Mouse (Mus musculus) lung, postnatal 4 days (tissue): ENCODE measurements around the gene Rcc2.

Experiments used
- DNase-seq, 2 experiments: peaks; one replicate each; pipeline ENCODE4 v3.0.0; 2021

Gene Rcc2

DNA sequence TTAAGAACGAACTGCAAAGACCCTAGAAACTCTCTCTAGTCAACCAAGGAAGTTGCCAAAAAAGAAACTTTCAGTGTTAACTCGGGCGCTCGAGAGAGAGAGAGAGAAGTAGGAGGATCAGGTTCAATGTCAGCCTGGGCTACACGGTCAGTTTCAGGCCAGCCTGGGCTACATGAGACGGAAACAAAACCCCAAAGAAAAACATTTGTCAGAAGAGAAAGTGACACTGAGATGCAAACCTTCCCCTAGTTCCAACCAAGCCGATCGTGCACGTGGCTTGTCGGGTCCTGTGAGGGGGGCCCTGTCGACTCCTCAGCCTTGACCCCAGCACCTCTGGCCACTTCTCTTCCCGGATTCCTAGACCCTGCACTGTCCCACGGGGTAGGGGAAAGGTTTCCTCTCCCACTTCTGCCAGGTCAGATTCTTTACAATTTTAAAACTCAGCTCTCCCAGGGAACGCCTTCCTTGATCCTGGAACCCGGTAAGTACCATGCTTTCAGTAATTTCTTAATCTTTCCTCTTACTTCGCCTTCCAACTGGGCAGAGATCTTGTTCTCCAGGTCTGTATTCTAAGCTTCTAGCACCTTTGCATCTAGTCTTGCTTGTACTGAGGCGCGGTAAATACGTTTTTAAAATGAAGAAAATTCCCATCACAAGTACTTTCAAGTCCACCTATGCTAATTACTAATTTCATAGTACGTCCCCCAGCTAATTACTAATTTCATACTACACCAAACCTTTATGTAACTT is at the start of gene Rcc2:
TSS of gene Rcc2 (plus strand) at position 273 of the 750 bp plus-strand sequence.
- DNase-seq, result no peak

DNA sequence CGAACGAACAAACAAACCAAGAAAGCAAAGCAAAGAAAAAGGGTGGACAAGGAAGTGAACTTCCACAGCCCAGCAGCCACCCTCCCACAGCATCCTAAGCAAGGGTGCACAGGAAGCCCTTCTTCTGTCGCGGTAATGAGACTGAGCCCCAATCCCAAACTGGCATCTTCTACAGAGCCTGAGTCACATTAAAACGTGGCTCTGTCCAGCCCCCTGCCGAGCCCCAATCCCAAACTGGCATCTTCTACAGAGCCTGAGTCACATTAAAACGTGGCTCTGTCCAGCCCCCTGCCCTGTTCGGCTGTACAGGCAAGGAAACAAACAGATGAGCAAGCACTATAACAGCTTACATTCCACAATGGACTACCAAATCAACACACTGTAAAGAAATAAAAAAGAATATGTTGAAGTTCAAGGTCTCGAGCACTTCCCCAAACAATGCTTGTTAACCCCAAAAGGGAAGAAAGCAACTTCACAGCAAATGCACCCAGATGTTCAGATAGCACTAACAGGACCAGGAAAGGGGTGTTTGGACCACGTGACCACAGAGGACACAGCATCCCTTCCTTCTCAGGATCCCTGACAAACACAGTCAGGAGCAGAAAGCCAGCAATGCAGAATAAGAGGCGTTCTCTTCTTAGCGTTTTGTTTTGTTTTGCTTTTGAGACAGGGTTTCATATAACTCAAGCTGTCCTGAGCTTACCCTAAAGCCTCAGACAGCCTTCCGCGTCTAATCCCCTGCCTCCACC is 46.3 kb upstream of the Rcc2 start:
- DNase-seq, result no peak

DNA sequence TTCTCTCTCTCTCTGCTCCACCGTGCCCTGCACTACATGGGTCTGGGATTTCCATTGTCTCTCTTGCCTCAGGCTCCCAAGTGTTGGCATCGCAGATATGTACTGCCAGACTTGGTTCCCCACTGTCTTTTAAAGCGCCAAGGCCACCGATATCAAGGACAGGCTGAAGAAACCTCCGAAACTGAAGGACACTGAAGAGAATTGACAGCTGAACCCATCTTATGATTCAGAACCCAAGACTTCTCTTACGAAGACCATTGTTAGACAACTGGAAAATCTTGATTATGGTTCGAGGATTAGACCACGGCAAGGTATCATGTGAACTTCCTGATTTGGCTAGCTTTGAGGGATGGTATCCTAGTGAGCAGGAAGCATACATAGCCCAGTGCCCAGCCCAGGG is 45.5 kb upstream of the Rcc2 start:
- DNase-seq, result no peak

DNA sequence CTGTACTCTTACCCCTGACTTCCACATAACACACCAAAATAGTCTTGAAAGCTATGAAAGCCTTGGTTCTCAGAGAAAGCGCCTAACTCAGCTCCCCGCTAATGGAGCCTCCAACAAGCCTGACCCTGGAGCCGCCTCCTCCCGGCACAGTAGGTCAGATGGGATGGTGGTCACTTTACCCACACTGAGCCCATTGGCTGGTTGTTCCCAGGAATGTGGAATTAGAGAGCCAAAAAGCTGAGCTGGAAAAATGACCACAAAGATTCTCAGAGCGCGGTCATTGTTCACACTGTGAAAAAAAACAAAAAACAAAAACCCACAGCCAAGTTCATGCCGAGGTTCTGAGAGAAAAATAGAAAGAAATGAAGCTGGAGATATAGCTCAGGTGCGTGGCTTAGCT is 43.8 kb upstream of the Rcc2 start:
- no peak for DNase-seq

DNA sequence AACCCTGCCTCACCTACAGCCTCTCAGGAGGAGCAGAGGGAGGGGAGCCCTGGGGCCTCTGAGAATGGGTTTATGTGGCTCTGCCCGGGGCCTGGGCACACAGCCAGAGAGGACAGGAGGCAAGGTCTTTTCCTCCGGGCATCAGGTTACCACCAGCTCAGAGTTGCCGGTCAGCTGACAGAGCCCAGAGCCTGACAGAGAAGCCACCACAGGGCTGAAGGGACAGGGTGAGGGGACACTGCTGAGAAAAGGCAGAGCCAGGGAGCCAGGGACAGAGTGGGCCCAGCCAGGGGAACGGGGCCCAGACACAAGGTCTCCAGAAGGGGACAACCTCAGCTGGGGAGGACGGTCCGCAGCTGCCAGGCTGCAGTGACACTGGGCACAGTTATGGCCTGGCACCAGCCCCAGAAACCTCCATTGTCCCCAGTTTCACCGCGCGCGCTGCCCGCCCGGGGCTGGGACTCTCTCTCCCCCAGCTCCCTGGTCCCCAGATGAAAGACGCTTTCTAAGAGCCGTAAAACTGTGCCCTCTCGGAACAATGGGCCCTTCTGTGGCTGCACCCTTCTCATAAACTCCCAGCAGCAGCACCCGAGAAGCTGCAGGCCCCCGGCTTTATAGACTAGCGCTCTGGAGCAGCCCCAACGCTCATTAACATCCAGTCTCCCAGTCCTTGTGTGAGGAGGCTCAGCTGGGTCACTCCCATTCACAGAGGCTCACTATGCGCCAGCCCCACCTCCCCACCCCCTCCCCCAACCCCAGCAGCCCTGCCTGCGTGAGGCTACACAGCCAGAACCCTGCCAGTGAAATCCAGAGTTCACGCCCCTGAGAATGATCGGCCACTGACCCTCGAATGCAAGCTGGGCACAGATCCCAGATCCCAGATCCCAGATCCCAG is 42.4 kb upstream of the Rcc2 start:
- peak; percentile 63 to 76 for DNase-seq

DNA sequence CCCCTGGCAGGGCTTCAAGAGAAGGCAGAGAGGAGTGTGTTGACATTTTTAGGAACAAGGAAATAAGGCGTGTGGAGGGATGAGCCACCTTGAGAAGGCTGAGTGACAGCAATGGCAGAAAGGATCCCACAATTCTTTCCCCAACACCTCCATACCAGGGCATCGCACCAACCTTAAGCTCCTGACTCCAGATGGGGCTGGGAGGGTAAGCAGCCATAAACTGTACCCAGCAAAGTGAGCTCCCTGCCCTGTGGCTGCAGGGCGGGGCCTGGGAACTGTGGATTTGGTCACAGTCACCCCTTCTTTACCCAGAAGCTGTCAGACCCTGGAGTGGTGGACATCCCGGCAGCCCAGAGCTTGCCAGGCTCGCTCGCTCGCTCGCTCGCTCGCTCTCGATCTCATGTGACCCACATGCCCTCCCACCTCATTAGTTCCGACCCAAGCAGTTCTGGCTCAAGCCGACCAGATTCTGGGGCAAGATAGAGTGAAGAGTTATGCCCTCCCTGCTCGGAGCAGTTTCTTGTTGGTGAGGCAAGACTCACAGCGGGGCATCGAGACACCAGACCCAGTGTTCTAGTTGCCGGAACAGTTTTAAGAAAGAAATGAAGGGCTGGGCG is 38.8 kb upstream of the Rcc2 start:
- no peak for DNase-seq

DNA sequence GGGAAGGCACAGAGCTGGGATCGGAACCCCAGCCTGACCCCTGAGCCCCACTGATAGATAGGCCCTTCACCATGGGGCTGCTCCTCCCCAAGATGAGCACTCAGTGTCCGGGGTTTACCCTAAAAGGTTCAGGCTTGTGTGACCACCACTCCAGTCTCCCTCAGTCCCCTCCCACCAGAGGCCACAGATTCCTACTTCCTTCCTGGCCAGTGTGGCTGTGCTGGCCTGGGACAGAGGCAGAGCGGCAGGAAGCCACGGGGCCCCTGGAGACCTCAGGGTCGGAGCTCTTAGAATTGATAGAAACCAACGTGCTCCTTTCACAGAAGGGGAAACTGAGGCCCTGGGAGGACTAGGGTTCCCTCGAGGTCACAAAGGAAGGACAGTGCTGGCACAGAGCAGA is 37.9 kb upstream of the Rcc2 start:
- peak in 1 of 2 experiments; percentile 39 for DNase-seq

DNA sequence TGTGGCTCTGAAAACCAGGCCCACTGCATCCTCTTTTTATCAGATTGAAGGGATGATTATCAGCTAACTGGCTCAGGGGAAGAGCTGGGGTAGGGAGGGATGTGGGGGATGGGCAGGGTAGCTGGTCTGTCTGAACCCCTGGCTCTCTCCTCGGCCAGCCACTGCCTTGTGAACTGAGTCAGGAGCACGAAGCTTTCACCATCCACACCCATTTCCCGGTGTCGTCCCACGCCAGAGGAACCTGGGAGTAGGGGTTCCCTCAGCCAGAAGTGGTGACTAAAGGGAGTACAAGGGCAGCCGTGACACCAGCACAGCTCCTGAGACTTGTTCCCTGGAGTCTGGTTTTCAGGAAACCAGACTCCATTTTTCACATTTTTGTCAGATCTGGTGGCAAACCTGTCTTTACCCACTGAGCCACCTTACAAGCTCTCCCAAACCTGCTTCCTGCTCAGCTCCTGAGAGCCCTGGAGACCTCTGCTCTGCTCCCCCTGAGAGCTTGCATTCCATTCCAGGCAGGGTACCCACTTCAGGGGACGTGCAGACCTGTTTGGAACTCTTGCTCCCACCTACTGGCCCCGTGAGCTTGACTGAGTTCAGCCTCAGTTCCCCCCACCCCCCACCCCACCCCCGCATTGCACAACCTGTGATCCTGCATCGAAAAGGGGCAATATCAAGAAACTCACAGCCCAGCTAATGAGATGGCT is 37.3 kb upstream of the Rcc2 start:
- DNase-seq, result peak in 1 of 2 experiments; percentile 54

DNA sequence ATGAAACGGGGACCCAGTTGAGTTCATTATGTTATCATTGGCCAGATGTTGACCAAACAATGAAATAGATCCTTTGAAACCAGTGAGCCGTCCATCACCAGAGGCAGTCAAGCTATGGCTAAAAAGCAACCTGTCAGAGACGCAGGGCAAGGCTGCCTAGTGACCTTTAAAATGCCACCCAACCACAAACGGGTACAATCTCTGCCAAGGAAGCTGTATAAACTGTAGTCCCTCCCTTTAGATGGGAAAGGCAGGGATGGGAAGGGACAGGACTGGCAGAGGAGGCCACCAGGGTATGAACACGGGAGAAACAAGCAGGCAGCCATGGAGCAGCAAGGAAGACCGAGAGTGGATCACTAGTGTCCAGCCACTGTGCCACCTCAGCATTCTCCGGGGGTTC is 35.3 kb upstream of the Rcc2 start:
- DNase-seq, result no peak

DNA sequence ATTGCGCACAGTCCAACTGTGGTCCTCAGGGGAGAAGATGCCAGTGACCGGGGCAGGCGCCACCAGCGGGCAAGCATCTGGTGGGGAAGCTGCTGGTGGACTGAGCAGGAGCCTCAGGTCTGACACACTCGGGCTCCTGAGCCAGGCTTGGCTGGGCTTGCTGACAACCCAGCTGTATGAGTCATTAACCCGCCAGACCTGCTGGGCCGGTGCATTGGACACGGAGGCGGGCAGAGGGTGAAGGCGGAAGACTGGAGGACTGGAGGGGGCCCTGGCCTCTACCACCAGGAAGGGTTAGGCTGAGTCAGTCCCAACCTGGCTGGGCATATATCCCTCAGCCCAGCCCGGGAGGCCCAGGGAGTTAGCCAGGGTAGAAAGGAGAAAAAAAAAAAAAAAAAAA is 34.6 kb upstream of the Rcc2 start, which contains the start of gene Arhgef10l:
TSS of gene Arhgef10l (minus strand) at position 253 of the 400 bp plus-strand sequence.
- DNase-seq, result peak; percentile 70 to 84

DNA sequence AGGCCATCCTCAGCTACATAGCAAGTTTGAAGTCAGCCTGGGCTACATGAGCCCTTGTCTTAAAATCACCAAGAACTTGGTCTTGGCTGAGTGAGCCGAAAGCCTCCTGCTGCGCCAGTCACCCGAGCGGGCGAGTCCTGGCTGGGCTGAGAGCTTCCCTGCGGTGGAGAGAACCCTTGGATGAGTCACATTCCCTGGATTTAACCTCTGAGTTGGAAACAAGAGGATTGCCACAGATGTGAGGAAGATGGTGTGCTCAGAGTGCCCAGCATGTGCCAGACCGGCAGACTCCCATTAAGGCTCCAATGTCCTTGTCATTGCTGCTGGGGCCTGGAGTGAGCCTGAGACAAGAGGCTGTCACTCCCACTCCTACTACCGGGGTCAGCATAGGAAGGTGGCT is 32.5 kb upstream of the Rcc2 start:
- no peak for DNase-seq

DNA sequence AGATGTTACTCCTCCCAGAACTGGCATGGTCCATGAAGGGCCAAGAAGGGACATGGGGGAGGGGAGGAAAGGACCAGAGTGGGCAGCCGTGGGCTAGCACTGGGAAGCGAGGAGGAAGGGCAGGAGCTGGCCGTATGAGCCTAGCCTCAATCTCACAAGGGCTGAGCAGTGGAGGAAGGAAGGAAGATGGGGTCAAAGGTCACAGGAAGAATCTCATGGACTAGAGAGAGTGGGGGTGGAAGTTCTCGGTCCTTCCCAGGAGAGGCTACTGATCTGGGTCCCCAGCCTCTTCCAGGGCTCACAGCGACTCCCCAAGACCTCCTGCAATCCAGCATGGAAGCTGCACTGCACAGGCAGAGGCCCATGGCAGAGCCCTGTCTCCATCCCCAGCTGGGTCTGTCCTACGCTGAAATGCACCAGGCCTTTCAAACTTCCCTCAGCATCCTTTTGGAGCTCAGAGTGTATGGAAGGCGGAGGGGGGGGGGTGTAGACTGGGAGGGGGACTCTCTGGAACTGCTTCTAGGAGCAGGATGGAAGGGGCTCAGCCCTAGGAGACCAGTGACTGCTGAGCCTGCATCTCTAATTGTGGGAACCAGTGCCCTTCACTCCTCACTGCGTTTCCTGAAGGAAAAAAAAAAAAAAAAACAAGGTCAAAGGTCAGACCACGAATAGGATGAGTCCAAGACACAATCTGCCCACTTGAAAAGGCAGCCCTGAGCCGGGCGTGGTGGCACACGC is 26.6 kb upstream of the Rcc2 start:
- DNase-seq, result no peak

DNA sequence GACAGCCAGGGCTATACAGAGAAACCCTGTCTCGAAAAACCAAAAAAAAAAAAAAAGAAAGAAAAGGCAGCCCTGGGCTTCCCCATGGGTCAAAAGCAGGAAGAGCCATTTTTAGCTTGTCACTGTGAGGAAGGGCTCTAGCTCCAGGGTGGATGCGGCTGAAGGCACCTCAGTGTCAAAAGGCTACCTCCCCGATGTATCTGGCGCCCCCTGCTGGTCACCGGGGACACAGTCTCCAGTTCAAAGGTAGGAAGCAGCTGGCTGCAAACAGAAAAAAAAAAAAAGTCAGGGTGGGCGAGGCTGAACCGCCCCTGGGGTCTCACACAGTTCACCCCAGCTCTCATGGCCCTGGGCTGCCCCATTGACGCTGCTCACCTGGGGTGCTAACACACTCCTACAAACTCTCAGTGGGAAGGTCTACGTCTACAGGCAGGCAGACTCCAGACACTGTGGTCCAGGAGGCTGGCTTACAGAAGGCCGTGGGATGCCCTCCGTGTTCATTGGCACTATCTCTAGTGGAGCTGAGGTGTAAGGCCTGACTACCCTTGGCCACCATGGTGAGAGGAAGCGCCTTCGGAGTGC is 25.9 kb upstream of the Rcc2 start:
- peak; percentile 79 to 88 for DNase-seq

DNA sequence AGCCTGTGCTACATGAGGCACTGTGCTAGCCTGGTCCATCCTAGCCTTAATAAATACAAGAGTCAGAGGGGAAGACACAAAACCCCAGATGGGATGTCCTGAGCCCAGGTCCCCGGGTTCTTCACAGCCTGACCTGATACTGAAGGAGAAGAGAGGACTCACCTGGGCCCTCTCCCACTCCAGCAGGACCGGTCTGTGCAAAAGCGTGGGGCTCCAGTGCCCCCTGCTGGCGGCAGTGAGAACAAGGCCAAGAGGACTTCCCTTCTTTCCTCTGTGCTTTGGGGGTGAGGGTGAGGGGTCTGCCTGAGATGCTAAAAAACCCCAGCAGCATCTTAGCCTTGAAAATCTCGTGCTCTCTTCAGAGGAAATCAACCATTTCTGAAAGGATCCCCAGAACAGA is 21.3 kb upstream of the Rcc2 start:
- no peak for DNase-seq

DNA sequence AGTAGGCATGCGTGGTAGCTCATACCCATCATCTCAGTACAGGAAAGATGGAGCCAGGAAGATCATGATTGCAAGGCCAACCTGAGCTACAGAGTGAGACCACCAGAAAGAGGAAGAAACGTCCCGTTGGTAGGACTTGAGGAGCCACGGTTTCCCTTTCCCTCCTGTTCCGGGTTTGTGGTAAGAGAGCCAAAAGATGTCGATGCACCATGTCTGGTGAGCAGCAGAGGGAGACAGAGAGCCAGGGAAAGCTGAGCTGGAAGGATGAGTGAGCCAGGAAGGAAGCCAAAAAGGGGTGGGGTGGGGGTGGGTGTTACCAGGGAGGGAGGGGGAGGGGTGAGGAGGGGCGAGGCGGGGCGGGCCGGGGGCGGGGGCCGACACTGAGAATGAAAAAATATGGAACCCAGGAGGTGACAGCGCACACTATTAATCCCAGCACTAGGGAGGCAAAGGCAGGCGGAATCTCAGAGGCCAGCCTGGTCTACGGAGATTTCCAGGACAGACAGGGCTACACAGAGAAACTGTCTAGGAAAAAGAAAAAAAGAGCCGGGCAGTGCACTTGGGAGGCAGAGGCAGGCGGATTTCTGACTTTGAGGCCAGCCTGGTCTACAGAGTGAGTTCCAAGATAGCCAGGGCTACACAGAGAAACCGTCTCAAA is 20.5 kb upstream of the Rcc2 start:
- DNase-seq, result peak; percentile 81 to 89

DNA sequence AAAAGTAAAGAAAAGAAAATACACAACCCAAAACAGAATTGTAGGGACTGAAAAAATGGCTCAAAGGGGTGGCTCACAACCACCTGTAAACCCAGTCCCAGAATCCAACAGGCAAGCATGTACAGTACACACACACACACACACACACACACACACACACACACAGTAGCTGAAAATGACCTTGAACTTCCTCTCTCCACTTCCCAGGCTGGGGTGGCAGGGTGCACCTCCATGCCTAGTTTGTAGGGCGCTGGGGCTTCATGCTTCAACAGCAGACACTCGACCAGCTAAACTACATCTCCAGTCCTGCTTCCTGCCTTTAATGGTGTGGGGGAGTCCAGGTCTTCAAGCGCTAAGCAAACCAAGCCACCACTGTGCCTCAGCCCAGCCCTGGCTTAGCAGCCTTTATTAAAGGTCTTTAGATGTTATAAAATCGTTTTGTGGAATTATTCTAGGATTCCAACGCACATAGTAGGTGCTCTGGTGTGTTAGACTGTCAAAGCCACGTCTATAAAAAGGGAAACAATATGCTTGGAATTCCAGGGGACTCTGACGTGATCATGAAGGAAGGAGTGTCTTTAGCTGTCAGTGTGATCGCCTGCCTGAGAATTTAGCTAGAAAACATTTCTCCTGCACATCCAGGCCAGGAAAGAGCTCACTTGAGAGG is 19.5 kb upstream of the Rcc2 start:
- no peak for DNase-seq

DNA sequence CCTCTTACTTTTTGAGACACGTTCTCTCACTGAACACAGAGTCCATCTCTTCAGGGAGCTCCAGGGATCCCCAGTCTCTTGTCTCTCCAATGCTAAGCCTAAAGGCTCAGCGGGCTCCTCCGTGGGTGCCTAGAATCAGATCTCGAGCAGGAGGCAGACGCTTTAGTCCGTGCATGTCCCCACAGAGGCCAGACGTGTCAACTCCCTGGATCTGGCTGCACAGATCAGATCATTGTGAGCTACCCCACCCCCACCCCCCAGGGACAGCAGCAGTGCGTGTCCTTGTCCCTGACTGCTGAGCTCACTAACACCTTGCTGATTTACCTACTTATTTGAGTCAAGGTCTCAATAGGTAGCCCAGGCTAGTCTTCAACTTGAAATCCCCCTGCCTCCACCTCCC is 16.7 kb upstream of the Rcc2 start:
- DNase-seq, result no peak

DNA sequence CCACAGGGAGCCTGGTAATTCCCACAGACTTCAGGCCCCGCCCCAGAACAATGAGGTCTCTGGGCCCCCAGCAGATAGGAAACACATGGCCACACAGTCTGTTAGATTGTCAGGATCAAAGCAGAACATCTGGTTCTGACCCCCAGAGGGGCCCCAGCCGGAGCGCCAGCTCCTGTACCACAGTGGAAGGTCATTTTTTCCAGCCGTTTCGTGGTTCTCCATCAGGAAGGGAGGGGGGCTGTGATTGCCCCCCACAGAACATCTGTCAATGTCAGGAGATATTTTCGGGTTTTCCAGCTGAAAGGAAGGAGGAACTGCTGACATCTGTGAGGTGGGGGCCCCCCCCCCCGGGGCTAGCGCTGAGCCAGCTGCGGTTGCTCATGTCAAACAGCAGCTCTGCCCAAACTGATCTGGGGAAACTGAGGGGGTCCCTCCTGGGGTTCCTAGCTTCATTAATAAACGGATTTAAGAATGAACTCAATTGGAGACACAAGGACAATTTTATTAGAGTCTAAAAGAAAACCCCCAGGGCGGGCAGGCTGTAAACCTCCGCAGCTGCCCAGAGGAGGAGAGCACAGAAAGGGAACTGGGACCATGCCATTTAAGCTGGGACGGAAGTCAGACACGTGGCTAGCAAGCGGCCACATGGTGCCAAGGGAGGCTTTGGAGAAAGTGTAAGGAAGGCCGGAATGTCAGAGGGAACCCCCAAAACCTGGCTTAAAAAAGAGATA is 16.0 kb upstream of the Rcc2 start:
- DNase-seq, result peak; percentile 58 to 75

DNA sequence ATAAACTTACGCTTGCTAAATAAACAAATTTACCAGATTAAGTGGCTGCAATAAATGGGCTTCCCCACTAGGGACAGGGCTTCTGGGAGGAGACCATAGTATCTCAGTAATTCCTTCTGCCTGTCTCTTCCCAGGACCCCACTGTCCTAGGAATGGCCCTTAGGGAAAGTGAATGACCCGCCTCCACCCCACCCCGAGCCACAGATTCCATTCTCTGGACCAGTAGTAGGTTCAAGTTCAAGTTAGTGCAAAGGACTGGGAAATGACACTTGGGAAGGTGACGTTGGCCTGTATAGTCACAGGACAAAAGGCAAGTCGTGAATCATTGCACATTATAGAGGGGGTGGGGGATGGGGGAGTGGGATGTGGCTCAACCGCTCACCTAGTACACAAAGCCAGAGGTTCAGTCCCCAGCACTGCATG is 15.4 kb upstream of the Rcc2 start:
- DNase-seq, result no peak
